Mouse (Mus musculus) bone marrow, adult 2 months (tissue): ENCODE results near the gene 1700025G04Rik. TPM values are rescaled to one million over a fixed set of nuclear protein-coding genes. Genes with fewer than 3 reads are reported as not detected.

ENCODE experiments used
- H3K27ac ChIP-seq: fragments of 200-500 bp; 2 replicates; pipeline ENCODE4 v1.5.1; 2012; ENCODE audit warnings: low read depth, mild to moderate bottlenecking, control low read depth, inconsistent platforms, low read length; ENCODE audit not compliant: control insufficient read depth, poor library complexity, insufficient read depth
- H3K4me1 ChIP-seq: fragments of 200-500 bp; 2 replicates; pipeline ENCODE4 v1.6.1; 2011; ENCODE audit warnings: low read length; ENCODE audit not compliant: control insufficient read depth, insufficient read depth
- H3K4me3 ChIP-seq: fragments of 200-500 bp; replicated peaks from 2 replicates; pipeline ENCODE3; 2011; ENCODE audit warnings: mild to moderate bottlenecking, low read depth, low read length, control low read depth; ENCODE audit not compliant: control insufficient read depth
- CTCF ChIP-seq: fragments of 200-500 bp; IDR thresholded peaks from 2 replicates; pipeline ENCODE4 v1.5.1; 2011; ENCODE audit warnings: low read length, control low read depth; ENCODE audit not compliant: control insufficient read depth, insufficient read depth
- POLR2A ChIP-seq: fragments of 200-500 bp; IDR thresholded peaks from 2 replicates; pipeline ENCODE4 v1.6.1; 2011; ENCODE audit warnings: low read depth, mild to moderate bottlenecking, control low read depth, low read length, borderline replicate concordance; ENCODE audit not compliant: control insufficient read depth
- WGBS: fragments of 180-500 bp; shearing (Covaris S2); methylation state at CpG from one replicate; pipeline ENCODE4 v1.1.7; 2018; 5-methylcytosine and 5-hydroxymethylcytosine counted together
- polyA plus RNA-seq: library from polyadenylated mRNA; stranded (reverse); fragments of >200 nt; gene quantifications from 2 replicates; pipeline ENCODE4 v1.2.4, GENCODE M21; 2011; ENCODE audit warnings: low replicate concordance; ENCODE audit not compliant: missing spikeins, insufficient read depth, insufficient read length

1700025G04Rik gene
- polyA plus RNA-seq, 1 experiment = 0.92 TPM

DNA sequence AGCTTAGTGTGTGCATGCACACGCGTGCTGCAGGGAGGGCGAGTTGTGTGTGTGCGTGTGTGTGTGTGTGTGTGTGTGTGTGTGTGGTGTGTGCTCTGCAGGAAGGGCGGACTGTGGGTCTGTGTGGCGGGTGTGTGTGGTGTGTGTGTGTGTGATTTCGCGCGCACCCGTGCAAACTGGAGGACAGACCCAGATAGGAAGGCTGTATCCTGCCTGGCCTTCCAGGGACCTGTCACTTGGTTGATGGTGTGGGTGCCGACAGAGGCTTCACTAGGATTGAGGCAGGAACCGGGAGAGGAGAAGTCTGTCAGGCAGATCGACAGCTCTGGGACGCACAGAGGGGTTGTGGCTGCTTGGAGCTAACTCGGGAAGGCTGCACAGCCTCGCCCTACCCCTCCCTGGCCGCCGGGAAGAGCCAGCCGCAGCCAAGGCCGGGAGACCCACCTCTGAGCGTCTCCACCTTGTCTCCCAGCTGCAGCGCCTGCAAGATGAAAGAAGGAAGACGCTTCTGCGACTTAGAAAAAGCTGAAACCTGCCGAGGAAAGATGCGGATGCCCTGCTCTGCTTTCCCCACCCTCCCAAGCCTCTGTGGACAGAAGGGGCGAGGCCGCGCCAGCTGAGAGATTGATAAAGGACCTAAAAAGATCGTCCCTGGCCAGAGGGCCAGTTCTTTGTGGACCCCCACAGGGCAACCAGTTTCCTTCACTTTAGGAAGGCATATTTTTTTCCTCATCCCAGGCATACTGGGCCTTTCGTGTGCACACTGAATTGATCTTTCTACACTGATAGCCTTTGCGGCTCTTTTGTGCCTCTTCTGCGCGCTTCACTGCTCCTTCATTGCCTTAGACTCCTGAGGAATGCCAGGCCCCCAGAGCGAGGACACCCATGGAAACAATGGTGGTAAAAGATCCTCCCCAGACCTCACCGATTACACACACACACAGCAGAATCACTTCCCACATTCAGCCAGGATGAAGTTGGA, 930 bp upstream of the 1700025G04Rik start:
- Histone ChIP-seq H3K4me1 (no peaks in the 10 kb centered on the region), H3K4me3 (peak overlapping the region; percentile 76), H3K27ac (no peak overlapping the region; the same call in 1 of the 2 replicates)
- TF ChIP-seq CTCF (no peak), POLR2A (no peak)
- WGBS = 14% methylated on average over 36 of the region's 36 CpGs

GRCm38 (mm10) chr1:152089526-152089925, 399 bp downstream of the 1700025G04Rik start:
- TF ChIP-seq CTCF (no peak), POLR2A (no peak)
- Histone ChIP-seq H3K4me3 (peak overlapping the region; percentile 76), H3K4me1 (no peaks in the 10 kb centered on the region), H3K27ac (peak overlapping the region; percentile 53; the same call in 1 of the 2 replicates)
- WGBS = 0% methylated on average over 24 of the region's 25 CpGs

DNA sequence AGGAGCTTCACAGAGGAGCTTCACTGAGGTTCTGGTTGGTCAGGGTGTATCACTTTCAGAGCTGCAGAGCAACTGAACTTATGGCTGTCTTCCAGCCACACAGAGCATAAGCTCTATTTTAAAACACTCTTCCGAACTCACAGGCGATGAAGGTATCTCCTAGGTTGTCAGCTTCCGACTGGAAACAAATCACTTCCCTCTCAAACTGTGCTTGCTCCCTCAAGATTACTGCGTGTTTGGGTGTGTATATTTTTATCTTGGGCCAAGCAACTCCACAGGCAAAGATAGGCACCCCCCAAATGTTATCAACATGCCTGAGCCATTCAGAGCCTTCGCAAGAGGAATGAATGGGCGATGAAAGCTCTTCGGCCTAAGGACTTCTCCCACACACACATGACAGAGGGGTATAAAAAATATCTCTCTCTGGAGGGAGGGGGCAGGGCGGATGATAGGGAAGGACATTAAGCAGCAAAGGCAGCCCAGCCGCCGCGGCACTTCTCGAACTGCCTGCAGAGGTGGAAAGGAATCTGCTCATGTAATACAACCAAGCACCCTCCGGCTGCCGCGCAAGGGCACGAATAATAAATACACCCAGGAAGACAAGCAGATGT, 1.0 kb downstream of the 1700025G04Rik start:
- WGBS = 4% methylated on average over 16 of the region's 16 CpGs
- no peak overlapping the region for H3K27ac ChIP-seq
- peak overlapping the region; percentile 42 for H3K4me3 ChIP-seq
- no peaks in the 10 kb centered on the region for H3K4me1 ChIP-seq
- TF ChIP-seq POLR2A (no peak), CTCF (no peak)

DNA sequence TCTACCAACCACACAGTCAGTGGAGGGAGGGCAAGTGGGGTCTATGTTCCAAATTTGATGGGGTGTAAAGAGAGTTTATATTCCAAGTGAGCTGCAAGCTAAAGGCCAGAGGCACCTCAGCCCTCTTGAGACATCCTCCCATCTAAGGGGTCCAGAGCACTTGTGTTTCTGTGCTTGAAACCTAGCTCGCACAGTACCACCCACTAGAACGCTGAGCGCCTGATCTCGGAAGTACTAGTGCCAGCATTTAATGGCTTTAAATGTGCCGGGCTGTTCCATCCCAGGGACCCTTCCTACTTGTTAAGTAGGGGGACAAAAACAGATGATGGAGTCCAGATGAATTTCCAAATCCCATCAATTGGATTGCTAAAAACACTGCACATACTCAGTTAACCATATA, 1.9 kb downstream of the 1700025G04Rik start:
- WGBS = 80% methylated on average over 5 of the region's 5 CpGs
- no peak overlapping the region for H3K4me3 ChIP-seq
- H3K4me1 ChIP-seq = no peaks in the 10 kb centered on the region
- TF ChIP-seq CTCF = no peak
- no peak for TF ChIP-seq POLR2A
- no peak overlapping the region for H3K27ac ChIP-seq

DNA sequence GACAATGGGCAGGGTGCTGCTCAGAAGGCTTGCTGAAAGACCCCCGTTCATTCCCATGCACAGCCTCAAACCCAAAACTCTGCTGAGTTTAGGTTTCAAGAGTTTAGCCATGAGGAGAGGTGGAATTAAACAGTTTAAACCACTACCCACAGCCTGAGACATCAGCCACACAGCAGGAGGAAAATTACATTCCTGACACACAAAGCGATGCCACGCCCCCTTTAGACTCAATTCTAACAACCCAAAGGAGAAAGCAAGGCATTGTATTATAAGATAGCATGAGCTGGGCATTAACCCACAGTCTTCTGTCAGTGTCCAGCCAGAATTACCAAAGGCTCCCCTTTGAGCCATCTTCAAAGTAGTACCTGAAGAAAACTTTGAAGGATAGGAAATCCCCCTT, 3.0 kb downstream of the 1700025G04Rik start:
- no peaks in the 10 kb centered on the region for H3K4me1 ChIP-seq
- no peak overlapping the region for H3K4me3 ChIP-seq
- 79% methylated on average over 3 of the region's 3 CpGs for WGBS
- no peak overlapping the region for H3K27ac ChIP-seq
- TF ChIP-seq CTCF = no peak
- TF ChIP-seq POLR2A = no peak

DNA sequence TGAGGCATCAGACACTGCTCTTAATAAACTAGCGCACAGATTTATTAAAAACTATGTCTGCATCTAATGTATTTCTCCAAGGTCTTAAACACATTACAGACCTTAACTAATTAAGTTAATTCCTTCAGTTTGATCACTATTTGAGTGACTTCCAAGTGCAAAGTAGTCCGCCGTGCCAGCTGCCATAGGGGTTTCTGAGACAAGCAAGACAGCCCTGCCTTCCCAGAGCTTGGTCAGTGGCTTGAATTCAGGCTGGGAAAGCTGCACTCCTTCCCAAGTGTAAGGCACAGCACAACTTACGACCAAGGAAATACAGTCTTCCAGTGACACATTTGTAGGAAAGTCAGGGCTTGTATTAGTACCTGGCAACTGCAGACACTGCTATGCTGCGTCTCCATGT, 4.4 kb downstream of the 1700025G04Rik start:
- 81% methylated on average over 5 of the region's 5 CpGs for WGBS
- H3K4me3 ChIP-seq = no peak overlapping the region
- TF ChIP-seq CTCF (no peak), POLR2A (no peak)
- H3K4me1 ChIP-seq = no peaks in the 10 kb centered on the region
- no peak overlapping the region for H3K27ac ChIP-seq

DNA sequence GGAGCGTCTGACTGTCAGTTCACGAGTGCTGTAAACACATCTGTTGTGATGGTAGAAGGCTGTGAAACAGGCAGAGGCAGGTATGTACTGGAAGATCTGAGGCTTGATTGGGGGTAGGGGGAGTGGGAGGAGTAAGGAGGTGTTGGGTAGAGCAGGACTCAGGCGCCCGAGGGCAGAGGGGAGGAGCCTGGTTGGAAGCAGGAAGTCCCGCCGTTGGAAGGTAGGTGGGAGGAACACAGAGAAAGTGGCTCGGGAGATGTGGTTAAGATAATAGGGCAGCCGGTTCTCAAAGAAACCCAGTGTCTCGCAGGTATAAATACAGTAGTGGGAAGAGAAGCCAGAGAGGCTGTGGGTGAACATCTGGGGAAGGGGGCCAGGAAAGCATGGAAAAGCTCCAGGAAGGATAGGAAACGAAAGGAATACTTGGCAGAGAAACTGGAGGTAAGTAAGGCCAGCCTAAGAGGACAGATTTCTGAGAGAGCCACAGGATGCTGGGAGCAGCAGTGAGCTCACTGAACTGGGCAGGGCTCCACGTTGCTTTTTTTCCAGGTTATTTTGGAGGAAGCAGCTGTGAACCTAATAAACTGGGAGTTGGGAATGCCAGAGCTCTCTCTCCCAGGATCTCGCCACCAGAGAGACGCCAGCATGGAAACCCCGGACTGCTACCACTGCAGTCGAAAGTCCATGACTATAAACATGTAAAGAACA, 5.1 kb downstream of the 1700025G04Rik start:
- TF ChIP-seq CTCF (no peak), POLR2A (no peak)
- WGBS = 28% methylated on average over 15 of the region's 15 CpGs
- no peaks in the 10 kb centered on the region for H3K4me1 ChIP-seq
- H3K4me3 ChIP-seq = no peak overlapping the region
- no peak overlapping the region for H3K27ac ChIP-seq

GRCm38 (mm10) chr1:152081954-152082711, 7.8 kb downstream of the 1700025G04Rik start:
- Histone ChIP-seq H3K27ac (no peak overlapping the region), H3K4me1 (no peaks in the 10 kb centered on the region), H3K4me3 (no peak overlapping the region)
- WGBS = 79% methylated on average over 8 of the region's 8 CpGs
- TF ChIP-seq POLR2A (no peak), CTCF (no peak)
